Mouse (Mus musculus): ENCODE measurements around the gene Mvd. TPM values are rescaled to one million over a fixed set of nuclear protein-coding genes. Genes with fewer than 3 reads are reported as not detected.

The Mvd gene
- polyA plus RNA-seq (2014; fragmentation: Nextera tagmentation; extraction: Ambion mirVana), result 46.3 and 49.2 TPM in 2 replicates

DNA sequence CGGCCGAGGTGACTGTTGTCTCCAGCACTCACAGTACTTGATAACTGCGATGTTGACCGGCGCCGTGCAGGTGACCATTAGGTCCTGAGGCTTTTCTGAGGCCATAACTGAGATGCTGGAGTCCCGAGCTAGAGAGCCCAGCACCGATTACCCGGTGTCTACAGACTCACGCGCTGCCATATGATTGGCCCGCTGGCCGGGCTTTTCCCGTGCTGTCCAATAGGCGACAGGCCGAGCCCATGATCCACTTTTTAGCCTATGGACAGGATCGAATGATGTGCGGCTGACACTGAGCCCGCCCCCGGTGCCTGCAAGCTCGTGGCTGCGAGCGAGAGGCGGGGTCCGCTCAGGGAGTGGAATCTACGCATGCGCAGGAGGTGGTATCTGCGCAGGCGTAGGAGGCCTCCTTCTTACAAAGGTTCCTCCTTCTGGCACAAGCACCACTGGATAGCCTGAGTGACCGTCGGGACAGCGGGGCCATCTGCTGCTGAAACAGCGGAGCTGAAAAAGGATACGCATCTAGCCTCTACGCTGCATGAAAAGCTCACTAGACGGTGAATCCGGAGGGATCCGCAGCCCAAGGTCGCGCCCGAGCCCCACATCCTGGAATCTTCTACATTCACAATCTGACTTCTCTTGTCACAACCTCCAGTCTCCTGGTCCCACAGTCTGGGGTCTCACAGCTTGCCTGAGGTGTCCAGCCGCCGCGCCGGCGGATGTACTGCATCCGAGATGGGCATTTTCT is at the start of gene Mvd:
TSS of gene Mvd (minus strand) at position 161 of the 745 bp plus-strand sequence.
- under 1% methylated on average over 47 of the region's 47 CpGs for WGBS
- H3K9ac ChIP-seq (ENCODE audit: low read depth, low read length), result peak within 1 kb of the TSS; percentile 71
- H3K27me3 ChIP-seq (ENCODE audit: control insufficient read depth, insufficient read depth, low read length), result no peaks in the 10 kb centered on the region
- no peaks in the 10 kb centered on the region for H3K9me3 ChIP-seq (ENCODE audit: control insufficient read depth, low read length)
- peak within 1 kb of the TSS; percentile 91 for H3K27ac ChIP-seq (ENCODE audit: low read depth, low read length)
- no peaks in the 10 kb centered on the region for H3K36me3 ChIP-seq (ENCODE audit: control insufficient read depth, insufficient read depth, low read length)
- DNase-seq (ENCODE audit: low spot score), result peak; percentile 99
- H3K4me1 ChIP-seq (replicated peaks; ENCODE audit: control insufficient read depth, insufficient read depth, low read length), result peaks cover 4% of the 10 kb centered on the region
- peak within 1 kb of the TSS; percentile 48 for H3K4me3 ChIP-seq (ENCODE audit: low read depth, low read length)
- H3K4me2 ChIP-seq (replicated peaks; ENCODE audit: low read depth, low read length), result peak within 1 kb of the TSS; percentile 53
- ATAC-seq (ENCODE audit: low FRiP score), result peak; percentile 98

DNA sequence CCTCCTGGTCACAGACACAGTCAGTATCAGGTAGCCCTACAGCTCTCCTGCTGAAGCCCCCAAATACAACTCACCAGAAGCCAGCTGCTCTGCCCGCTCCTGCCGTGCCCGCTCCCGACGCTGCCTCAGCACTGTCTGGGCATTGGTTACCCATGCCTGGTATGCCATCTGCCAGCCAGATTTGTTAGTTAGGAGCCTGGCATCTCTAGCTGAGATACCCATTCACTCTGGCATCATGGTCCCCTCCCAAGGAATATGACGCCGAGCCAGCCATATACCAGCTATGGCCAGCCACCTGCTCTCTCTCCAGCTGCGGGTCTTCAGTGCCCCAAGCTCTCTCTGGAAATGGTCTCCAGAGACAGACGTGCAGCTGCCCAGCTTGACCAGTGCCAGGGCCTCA is 45.2 kb upstream of the Mvd start:
- WGBS, result 95% methylated on average over 9 of the region's 9 CpGs
- no peaks in the 10 kb centered on the region for H3K9me3 ChIP-seq (ENCODE audit: control insufficient read depth, low read length)
- no peak for ATAC-seq (ENCODE audit: low FRiP score)

DNA sequence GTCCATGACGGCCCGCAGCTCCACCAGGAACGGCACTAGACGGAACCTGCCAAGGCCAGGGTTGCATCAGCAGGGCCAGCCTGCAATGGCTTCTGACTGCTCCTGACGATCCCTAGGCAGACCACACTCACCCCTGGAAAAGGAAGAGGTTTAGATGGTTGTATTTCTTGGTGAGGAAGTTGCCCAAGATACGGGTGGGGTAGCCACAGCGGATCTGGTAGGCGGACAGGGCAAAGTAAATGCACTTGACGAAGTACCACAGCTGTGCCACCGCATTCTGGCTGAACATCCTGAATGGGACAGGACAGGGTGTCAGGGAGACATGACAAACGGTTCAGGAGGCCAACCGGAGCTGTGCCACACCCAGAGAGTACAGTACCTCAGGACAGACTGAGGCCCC is 41.6 kb upstream of the Mvd start:
- Histone ChIP-seq H3K27ac (ENCODE audit: low read depth, low read length) (no peak overlapping the region), H3K27me3 (ENCODE audit: control insufficient read depth, insufficient read depth, low read length) (no peaks in the 10 kb centered on the region), H3K4me3 (ENCODE audit: low read depth, low read length) (no peak overlapping the region), H3K4me2 (replicated peaks; ENCODE audit: low read depth, low read length) (no peak overlapping the region), H3K4me1 (replicated peaks; ENCODE audit: control insufficient read depth, insufficient read depth, low read length) (no peaks in the 10 kb centered on the region), H3K36me3 (ENCODE audit: control insufficient read depth, insufficient read depth, low read length) (peaks cover 8% of the 10 kb centered on the region; the same call in 1 of the 2 replicates), H3K9me3 (ENCODE audit: control insufficient read depth, low read length) (no peaks in the 10 kb centered on the region), H3K9ac (ENCODE audit: low read depth, low read length) (no peak overlapping the region)
- ATAC-seq (ENCODE audit: low FRiP score) (no peak), DNase-seq (ENCODE audit: low spot score) (no peak)
- WGBS, result 92% methylated on average over 12 of the region's 12 CpGs

More for the DNA sequence above, 45.2 kb upstream of the Mvd start:
- Histone ChIP-seq H3K27me3 (ENCODE audit: control insufficient read depth, insufficient read depth, low read length) (no peaks in the 10 kb centered on the region), H3K36me3 (ENCODE audit: control insufficient read depth, insufficient read depth, low read length) (no peaks in the 10 kb centered on the region), H3K9ac (ENCODE audit: low read depth, low read length) (no peak overlapping the region), H3K4me1 (replicated peaks; ENCODE audit: control insufficient read depth, insufficient read depth, low read length) (no peaks in the 10 kb centered on the region), H3K4me2 (replicated peaks; ENCODE audit: low read depth, low read length) (no peak overlapping the region), H3K4me3 (ENCODE audit: low read depth, low read length) (no peak overlapping the region), H3K27ac (ENCODE audit: low read depth, low read length) (no peak overlapping the region)
- no peak for DNase-seq (ENCODE audit: low spot score)

DNA sequence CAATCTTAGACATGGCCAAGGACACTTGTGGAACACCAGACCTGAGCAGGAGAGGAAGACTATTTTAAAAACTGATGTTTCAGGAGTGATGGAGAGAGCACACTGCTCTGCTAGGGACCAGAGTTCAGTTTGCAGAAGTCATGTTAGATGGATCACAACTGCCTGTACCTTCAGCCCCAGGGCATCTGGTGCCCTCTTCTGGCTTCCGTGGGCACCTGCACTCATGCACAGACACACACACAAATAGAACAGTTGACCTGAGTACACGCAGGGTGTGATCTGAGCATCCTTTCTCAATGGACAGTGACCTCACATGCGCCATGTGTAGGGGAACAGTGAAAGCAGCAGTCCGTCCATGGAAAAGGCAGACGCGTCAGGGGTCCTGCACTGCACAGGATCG is 40.7 kb upstream of the Mvd start:
- Histone ChIP-seq H3K27me3 (ENCODE audit: control insufficient read depth, insufficient read depth, low read length) (no peaks in the 10 kb centered on the region), H3K27ac (ENCODE audit: low read depth, low read length) (no peak overlapping the region), H3K9me3 (ENCODE audit: control insufficient read depth, low read length) (no peaks in the 10 kb centered on the region), H3K4me1 (replicated peaks; ENCODE audit: control insufficient read depth, insufficient read depth, low read length) (no peaks in the 10 kb centered on the region), H3K9ac (ENCODE audit: low read depth, low read length) (no peak overlapping the region), H3K4me2 (replicated peaks; ENCODE audit: low read depth, low read length) (no peak overlapping the region), H3K36me3 (ENCODE audit: control insufficient read depth, insufficient read depth, low read length) (peaks cover 10% of the 10 kb centered on the region; the same call in 1 of the 2 replicates), H3K4me3 (ENCODE audit: low read depth, low read length) (no peak overlapping the region)
- WGBS, result 96% methylated on average over 7 of the region's 7 CpGs
- no peak for DNase-seq (ENCODE audit: low spot score)
- no peak for ATAC-seq (ENCODE audit: low FRiP score)

DNA sequence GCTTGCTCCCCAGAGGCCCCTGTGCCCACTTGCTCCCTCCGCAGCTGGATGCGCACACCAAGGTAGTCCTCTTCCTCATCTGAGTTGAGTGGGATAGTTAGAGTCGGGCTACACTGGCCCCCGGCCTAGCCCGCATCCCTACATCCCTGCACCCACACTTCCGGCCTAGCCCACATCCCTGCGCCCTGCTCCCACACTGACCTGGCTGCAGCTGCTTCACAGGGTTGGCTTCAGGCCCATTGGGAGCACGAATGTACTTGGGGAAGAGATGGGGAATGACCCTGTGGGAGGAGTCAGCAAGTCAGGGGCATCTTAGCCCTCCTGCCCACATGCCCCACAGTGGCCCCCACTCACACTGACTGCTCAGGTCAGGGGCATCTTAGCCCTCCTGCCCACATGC is 39.2 kb upstream of the Mvd start:
- Histone ChIP-seq H3K36me3 (ENCODE audit: control insufficient read depth, insufficient read depth, low read length) (peaks cover 10% of the 10 kb centered on the region; the same call in 1 of the 2 replicates), H3K4me3 (ENCODE audit: low read depth, low read length) (no peak overlapping the region), H3K9me3 (ENCODE audit: control insufficient read depth, low read length) (no peaks in the 10 kb centered on the region), H3K4me1 (replicated peaks; ENCODE audit: control insufficient read depth, insufficient read depth, low read length) (no peaks in the 10 kb centered on the region), H3K27ac (ENCODE audit: low read depth, low read length) (no peak overlapping the region), H3K4me2 (replicated peaks; ENCODE audit: low read depth, low read length) (no peak overlapping the region), H3K9ac (ENCODE audit: low read depth, low read length) (no peak overlapping the region), H3K27me3 (ENCODE audit: control insufficient read depth, insufficient read depth, low read length) (no peaks in the 10 kb centered on the region)
- DNase-seq (ENCODE audit: low spot score) (no peak), ATAC-seq (ENCODE audit: low FRiP score) (no peak)
- 96% methylated on average over 8 of the region's 8 CpGs for WGBS

DNA sequence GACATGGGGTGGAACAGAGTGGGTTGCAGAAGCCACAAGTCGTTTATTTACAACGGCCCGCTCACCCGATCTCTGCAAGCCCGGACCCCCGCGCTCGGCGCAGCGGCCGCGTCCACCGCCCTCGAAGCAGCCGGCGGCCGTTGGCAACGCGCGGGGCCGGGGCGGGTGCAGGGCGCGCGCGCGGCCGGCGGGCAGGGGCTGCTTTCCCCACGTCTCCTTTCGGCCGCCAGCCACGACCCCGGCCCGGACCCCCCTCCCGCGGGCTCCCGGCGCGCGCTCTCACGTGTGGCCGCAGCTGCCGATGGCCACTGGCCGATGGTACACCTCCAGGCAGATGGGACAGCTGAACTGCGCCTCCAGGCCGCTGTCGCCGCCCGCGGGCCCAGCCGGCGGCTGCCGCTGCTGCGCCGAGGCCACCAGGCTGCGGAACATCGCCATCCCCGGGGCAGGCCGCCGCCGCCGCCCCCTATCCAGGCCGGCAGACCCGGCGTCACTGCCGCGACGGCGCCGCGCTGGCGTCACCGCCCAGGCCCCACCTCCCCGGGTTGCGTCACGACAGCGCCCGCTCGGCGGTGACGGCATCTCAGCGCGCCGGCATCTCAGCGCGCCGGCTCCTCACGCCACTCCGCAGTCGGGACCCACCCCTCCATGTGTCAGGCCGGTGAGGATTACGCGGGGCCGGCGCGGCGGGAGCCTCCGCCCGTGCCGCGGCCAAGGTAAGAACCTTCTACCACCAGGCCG is 32.5 kb upstream of the Mvd start, which contains the start of the genes Rnf166 and Ctu2:
TSS of gene Rnf166 (minus strand) at position 485 of the 741 bp plus-strand sequence.
TSS of gene Ctu2 (plus strand) at position 564 of the 741 bp plus-strand sequence.
- Histone ChIP-seq H3K36me3 (ENCODE audit: control insufficient read depth, insufficient read depth, low read length) (0 out of 2 replicates have a peak, but pooled peaks cover 2% of the 10 kb centered on the region), H3K4me1 (replicated peaks; ENCODE audit: control insufficient read depth, insufficient read depth, low read length) (peaks cover 8% of the 10 kb centered on the region; the same call in 1 of the 2 replicates)
- peak; percentile 98 for DNase-seq (ENCODE audit: low spot score)

DNA sequence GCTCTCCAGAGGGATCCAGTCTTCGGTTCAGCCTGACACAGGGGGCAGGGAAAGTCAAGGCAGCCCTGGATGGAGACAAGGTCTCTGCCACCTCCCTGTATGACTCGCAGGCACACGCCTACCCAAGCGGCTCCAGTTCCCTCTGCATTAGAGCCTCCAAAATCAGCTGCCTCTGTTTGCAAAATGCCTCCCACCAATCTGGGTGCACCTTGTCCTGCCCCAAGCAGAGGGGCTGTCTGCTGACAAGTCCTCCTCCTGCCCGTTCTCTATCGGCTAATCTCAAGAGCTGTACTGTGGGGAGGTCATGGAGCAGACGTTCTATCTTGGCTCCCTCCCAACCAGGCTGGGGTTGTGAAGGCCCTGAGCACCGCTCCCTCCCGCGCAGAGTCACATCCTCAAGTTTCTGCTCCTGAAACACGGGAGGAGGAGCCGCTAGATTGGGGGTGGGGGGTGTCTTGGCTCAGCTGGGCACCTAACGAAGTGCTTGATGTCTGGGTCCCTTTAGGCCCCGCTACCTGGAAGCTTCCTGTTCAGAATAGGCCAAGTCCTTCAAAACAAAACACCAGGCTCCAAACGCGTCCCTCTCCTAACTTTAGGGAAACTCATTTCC is 31.8 kb upstream of the Mvd start:
- Histone ChIP-seq H3K4me3 (ENCODE audit: low read depth, low read length) (peak overlapping the region; percentile 98), H3K9ac (ENCODE audit: low read depth, low read length) (peak overlapping the region; percentile 94), H3K4me1 (replicated peaks; ENCODE audit: control insufficient read depth, insufficient read depth, low read length) (peaks cover 8% of the 10 kb centered on the region; the same call in 1 of the 2 replicates), H3K27ac (ENCODE audit: low read depth, low read length) (no peak overlapping the region), H3K9me3 (ENCODE audit: control insufficient read depth, low read length) (no peaks in the 10 kb centered on the region), H3K36me3 (ENCODE audit: control insufficient read depth, insufficient read depth, low read length) (0 out of 2 replicates have a peak, but pooled peaks cover 2% of the 10 kb centered on the region), H3K4me2 (replicated peaks; ENCODE audit: low read depth, low read length) (peak overlapping the region; percentile 85), H3K27me3 (ENCODE audit: control insufficient read depth, insufficient read depth, low read length) (no peaks in the 10 kb centered on the region)
- DNase-seq (ENCODE audit: low spot score) (no peak), ATAC-seq (ENCODE audit: low FRiP score) (no peak)
- whole genome bisulfite sequencing, result 16% methylated on average over 16 of the region's 16 CpGs

More for the DNA sequence above, 32.5 kb upstream of the Mvd start, which contains the start of the genes Rnf166 and Ctu2:
- H3K27me3 ChIP-seq (ENCODE audit: control insufficient read depth, insufficient read depth, low read length), result no peaks in the 10 kb centered on the region
- H3K9me3 ChIP-seq (ENCODE audit: control insufficient read depth, low read length), result no peaks in the 10 kb centered on the region
- H3K4me3 ChIP-seq (ENCODE audit: low read depth, low read length), result peak within 1 kb of the TSS; percentile 98
- H3K27ac ChIP-seq (ENCODE audit: low read depth, low read length), result peak within 1 kb of the TSS; percentile 42; the same call in 1 of the 2 replicates
- WGBS, result under 1% methylated on average over 69 of the region's 103 CpGs
- H3K9ac ChIP-seq (ENCODE audit: low read depth, low read length), result peak within 1 kb of the TSS; percentile 94
- peak; percentile 95 for ATAC-seq (ENCODE audit: low FRiP score)
- peak within 1 kb of the TSS; percentile 85 for H3K4me2 ChIP-seq (replicated peaks; ENCODE audit: low read depth, low read length)

DNA sequence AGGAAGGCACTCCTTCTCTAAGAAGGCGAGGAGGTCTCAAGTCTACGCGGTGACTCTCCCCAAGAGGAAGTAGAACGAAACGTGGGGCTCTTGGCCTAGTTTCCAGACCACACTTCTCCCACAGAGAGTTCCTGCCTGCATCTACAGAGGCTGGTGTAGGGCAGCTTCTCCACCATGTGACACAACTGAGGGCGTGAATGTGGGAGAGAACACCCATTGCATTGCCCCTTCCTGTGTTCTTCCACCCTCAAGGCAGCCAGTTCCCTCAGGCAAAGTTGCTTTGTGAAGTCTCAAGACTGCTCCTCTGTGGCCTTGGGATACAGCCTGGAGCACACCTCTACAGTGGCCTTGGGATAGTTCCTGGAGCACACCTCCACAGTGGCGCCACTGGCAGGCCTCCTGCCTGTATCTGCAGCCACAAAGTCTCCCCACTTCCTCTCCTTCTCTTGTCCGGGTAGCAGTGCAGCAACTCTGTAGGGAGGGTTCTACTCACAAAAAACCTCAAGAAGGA is 30.7 kb upstream of the Mvd start:
- Histone ChIP-seq H3K36me3 (ENCODE audit: control insufficient read depth, insufficient read depth, low read length) (no peaks in the 10 kb centered on the region), H3K9ac (ENCODE audit: low read depth, low read length) (no peak overlapping the region), H3K27ac (ENCODE audit: low read depth, low read length) (no peak overlapping the region), H3K4me1 (replicated peaks; ENCODE audit: control insufficient read depth, insufficient read depth, low read length) (peaks cover 8% of the 10 kb centered on the region; the same call in 1 of the 2 replicates), H3K4me3 (ENCODE audit: low read depth, low read length) (no peak overlapping the region), H3K4me2 (replicated peaks; ENCODE audit: low read depth, low read length) (no peak overlapping the region), H3K27me3 (ENCODE audit: control insufficient read depth, insufficient read depth, low read length) (no peaks in the 10 kb centered on the region), H3K9me3 (ENCODE audit: control insufficient read depth, low read length) (no peaks in the 10 kb centered on the region)
- no peak for DNase-seq (ENCODE audit: low spot score)
- no peak for ATAC-seq (ENCODE audit: low FRiP score)
- WGBS, result 90% methylated on average over 8 of the region's 8 CpGs
